Mouse (Mus musculus) cerebellum, postnatal 25 days (tissue): ENCODE results near the gene Olfr808.

Source experiments
- DNase-seq, 2 experiments: peaks; one replicate each; pipeline ENCODE4 v3.0.0; 2021; ENCODE audit warnings: mixed read lengths in 2 of 2

The Olfr808 gene

GRCm38 (mm10) chr10:129765182-129765581, at the start of gene Olfr808:
Gene Olfr808, plus strand, starts transcription at chr10:129765482.
- no peak for DNase-seq

DNA sequence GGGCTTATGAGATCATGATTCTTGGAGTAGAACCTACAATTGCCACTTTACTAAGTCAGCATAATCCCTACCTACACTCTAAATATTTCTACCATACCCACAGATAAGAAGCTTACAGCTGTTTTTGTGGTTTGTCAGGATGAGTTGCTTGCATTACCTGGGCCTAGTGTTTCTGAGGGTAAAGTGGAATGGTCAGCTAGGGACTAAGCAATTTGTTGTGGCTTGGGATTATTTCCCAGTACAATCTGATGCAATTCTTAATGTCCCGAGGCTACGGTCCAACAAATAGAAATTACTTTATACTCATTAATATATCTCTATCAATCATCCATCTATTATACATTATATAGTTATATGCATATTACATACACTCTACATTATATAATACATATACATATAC, 36.0 kb upstream of the Olfr808 start, which contains the start of gene Olfr805:
Gene Olfr805 (minus strand): TSS at position 101 of the 400 bp plus-strand sequence.
- no peak for DNase-seq

DNA sequence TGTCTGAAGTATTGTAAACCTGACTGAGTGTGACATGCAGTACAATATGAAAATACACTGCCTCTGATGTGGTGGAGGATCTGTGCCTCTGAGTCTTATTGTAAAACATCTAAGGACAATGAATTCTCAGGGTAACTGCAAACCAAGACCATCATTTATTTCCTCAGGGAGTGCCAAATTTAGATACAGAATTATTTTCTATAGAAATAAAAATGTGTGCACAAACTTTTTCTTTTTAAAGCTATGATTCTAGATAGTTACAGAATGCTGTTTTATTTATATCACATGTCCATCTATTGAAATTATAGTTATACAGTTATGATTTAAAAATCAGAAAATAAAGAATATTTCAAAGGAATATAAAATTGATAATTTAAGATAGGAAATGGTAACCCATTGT, 23.5 kb upstream of the Olfr808 start, which contains the start of gene Olfr806:
Gene Olfr806 (minus strand): TSS at position 101 of the 400 bp plus-strand sequence.
- no peak for DNase-seq

DNA sequence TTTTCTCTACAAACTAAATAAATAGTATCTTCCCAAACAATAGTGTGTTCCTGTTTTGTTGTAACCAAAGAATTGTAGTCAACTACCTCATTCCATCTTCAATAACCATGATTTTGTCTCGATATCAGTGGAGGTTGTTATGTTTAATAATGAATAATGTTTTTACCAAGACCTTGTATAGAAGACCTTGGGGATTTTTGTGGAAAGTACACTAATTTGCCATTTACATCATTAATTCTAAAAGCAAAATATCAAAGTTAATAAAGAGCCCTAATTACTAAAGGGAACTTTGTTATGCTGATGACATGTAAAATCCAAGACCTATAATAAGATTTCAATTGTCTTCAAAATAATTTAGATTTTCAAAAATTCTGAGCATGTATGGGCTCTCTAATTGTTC, 7.6 kb upstream of the Olfr808 start, which contains the start of gene Olfr807:
Gene Olfr807 (minus strand): TSS at position 101 of the 400 bp plus-strand sequence.
- DNase-seq: no peak

GRCm38 (mm10) chr10:129774338-129774737, 9.1 kb downstream of the Olfr808 start, which contains the start of gene Olfr809:
Gene Olfr809, plus strand, starts transcription at chr10:129774638.
- DNase-seq: no peak

DNA sequence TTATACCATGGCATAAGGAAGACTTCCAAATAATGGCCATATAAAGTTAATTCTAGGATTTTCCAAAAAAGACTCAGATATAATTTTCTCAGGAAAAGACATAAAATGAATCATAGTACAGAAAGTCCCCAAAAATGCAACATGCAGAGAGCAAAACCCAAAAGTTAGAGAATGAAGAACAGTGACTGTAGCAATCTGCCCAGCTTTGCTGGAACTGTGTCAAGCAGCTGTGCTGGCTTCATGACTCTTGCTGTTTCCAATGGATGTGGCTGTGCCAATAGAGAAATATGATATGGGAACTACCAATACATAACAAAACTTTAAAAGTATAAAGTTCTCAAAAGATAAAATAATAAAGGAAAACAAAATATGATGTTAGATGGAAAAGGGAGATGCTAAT, 12.8 kb downstream of the Olfr808 start:
- no peak for DNase-seq

- DNase-seq: no peak
Measured at GRCm38 (mm10) chr10:129794817-129795216, 29.5 kb downstream of the Olfr808 start, which contains the start of gene Olfr810. Gene Olfr810, minus strand, starts transcription at chr10:129794917.

GRCm38 (mm10) chr10:129804296-129804695, 39.0 kb downstream of the Olfr808 start, which contains the start of gene Olfr811:
Gene Olfr811, minus strand, starts transcription at chr10:129804396.
- DNase-seq: no peak
